Mouse (Mus musculus) heart, postnatal 0 days (tissue): ENCODE data around the gene Gm17606.

ENCODE experiments used
- CTCF ChIP-seq: IDR thresholded peaks from 2 replicates; pipeline ENCODE4 v1.5.1; 2016; ENCODE audit warnings: antibody characterized with exemption, control low read depth, low read depth
- EP300 ChIP-seq: IDR thresholded peaks from 2 replicates; pipeline ENCODE4 v1.6.1; 2016; ENCODE audit warnings: antibody characterized with exemption, low read depth

GRCm38 (mm10) chr14:54609962-54610361 lies 30.8 kb upstream of the Gm17606 start:
- TF ChIP-seq CTCF (peak; percentile 45), EP300 (no peak)
